Mouse (Mus musculus): ENCODE measurements at regions not wholly inside any gene's neighbourhood (a gene's known extent, or its start where the extent isn't known, plus 50 kb on each side); places are given as distances from the start of the nearest gene placed in this dataset.

DNA sequence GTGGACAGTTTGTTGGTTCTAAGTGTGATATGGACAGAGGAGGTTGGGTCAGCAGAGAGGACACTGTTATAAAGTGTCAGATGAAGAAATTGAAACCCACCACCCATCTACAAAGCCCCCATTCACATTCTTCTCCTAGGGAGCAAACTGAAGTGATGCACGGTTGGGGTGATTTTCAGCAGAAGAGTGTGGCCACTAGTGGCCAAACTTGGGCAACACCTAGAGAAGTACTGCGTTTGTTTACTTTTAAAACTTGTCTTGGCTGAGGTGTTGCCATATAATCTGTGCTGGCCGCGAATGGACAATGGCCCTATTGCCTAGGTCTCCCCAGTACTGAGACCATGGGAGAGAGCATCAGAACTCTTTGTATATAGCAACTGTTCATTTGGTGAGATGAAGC, 150.8 kb upstream of the Cox10 start:
- Histone ChIP-seq H3K4me3 (no peak overlapping the region), H3K27me3 (replicated peaks) (peaks cover 4% of the 10 kb centered on the region; the same call in 1 of the 2 replicates), H3K9ac (no peak overlapping the region), H3K4me1 (no peaks in the 10 kb centered on the region), H3K4me2 (no peak overlapping the region), H3K36me3 (no peaks in the 10 kb centered on the region), H3K27ac (replicated peaks) (no peak overlapping the region), H3K9me3 (no peaks in the 10 kb centered on the region)
- ATAC-seq (ENCODE audit: extremely low read depth, insufficient number of reproducible peaks, low FRiP score, low TSS enrichment): no peak
- 65% methylated on average over 4 of the region's 4 CpGs for WGBS

DNA sequence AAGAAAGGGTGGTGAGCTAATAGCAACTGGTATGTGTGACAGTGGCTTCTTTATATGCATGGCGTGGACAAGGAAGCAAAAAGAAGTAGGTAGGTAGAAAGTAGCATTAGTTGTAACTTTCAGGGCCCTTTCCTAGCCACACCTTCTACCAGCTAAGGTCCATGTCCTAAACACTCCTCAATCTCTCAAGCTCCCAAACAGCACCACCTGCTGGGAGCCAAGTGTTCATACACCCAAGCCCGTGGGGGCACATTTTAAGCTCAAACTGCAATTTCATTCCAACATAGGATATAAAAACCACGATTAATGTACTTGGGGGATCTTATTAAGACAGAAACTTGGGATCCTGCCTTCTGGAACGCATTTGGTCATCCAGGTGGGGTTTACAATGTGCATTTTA, 141.6 kb upstream of the Cox10 start:
- Histone ChIP-seq H3K9me3 (peaks cover 5% of the 10 kb centered on the region; the same call in 1 of the 2 replicates), H3K36me3 (no peaks in the 10 kb centered on the region), H3K9ac (no peak overlapping the region), H3K4me2 (no peak overlapping the region), H3K27me3 (replicated peaks) (peaks cover 15% of the 10 kb centered on the region; the same call in 1 of the 2 replicates), H3K4me1 (no peaks in the 10 kb centered on the region), H3K27ac (replicated peaks) (no peak overlapping the region), H3K4me3 (no peak overlapping the region)
- 82% methylated on average over 4 of the region's 4 CpGs for WGBS
- ATAC-seq (ENCODE audit: extremely low read depth, insufficient number of reproducible peaks, low FRiP score, low TSS enrichment): no peak

DNA sequence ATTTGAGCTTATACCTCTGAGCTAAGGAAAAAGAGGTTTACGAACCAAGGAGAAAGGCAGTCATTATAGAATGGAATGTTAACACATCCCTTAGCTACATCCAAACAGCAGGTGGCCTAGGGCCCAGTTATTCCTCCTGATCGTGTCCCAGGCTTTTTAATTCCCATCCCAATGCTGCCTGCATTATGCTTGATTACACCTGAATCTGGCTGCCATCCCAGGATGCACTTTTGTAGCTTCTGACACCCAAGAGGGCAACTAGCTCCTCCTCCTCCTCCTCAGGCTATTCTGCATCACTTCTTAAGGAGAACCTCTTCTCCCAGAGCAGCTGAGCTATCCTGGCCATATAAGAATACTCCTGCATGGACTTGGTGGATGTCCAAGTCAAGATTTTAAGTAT, 137.9 kb upstream of the Cox10 start:
- Histone ChIP-seq H3K4me2 (no peak overlapping the region), H3K9me3 (peaks cover 5% of the 10 kb centered on the region; the same call in 1 of the 2 replicates), H3K4me1 (no peaks in the 10 kb centered on the region), H3K27ac (replicated peaks) (no peak overlapping the region), H3K4me3 (no peak overlapping the region), H3K36me3 (no peaks in the 10 kb centered on the region), H3K9ac (no peak overlapping the region), H3K27me3 (replicated peaks) (peaks cover 15% of the 10 kb centered on the region; the same call in 1 of the 2 replicates)
- no peak for ATAC-seq (ENCODE audit: extremely low read depth, insufficient number of reproducible peaks, low FRiP score, low TSS enrichment)
- WGBS: 75% methylated on average over 2 of the region's 2 CpGs

DNA sequence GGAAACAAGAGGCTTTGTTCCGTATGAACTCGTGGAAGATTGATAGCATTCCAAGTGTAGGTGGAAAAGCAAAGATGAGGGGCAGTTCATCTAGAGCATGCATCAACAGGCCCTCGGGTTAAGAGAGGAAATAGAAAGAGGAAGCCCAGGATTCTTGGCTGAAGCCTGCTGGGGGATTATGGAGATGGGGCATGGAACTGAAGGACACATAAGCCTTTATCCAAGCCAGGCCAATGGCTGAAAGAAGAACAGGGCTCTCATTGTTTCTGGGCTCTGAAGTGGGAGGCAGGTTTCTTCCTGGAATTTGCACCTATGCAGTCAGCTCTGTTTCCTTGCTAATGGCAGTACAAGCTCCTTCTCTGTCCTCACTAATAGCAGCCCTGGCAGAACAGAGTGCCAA, 131.6 kb upstream of the Cox10 start:
- Histone ChIP-seq H3K27ac (replicated peaks) (no peak overlapping the region), H3K36me3 (no peaks in the 10 kb centered on the region), H3K4me3 (no peak overlapping the region), H3K9me3 (no peaks in the 10 kb centered on the region), H3K4me1 (no peaks in the 10 kb centered on the region), H3K27me3 (replicated peaks) (peaks cover 24% of the 10 kb centered on the region), H3K4me2 (no peak overlapping the region), H3K9ac (no peak overlapping the region)
- ATAC-seq (ENCODE audit: extremely low read depth, insufficient number of reproducible peaks, low FRiP score, low TSS enrichment): no peak
- WGBS: 49% methylated on average over 3 of the region's 3 CpGs

DNA sequence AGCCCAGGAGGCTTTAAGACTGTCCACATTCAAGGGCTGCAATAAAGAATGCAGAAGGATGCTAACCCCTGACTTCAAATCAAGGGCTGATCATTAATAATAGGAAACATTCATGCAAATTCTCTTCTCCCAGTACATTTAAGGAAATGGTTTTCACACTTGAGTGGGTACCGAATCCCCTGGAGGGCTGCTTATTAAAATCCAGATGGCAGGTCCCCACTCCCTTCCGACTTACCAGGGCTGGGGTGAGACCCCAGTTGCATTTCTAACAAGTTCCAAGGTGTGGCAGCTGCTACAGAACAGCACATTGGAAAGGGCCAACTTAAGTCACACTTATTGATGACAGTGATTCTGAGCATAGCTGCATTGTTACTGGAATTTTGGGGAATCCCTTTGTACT, 129.0 kb upstream of the Cox10 start:
- no peaks in the 10 kb centered on the region for H3K9me3 ChIP-seq
- no peak overlapping the region for H3K27ac ChIP-seq (replicated peaks)

DNA sequence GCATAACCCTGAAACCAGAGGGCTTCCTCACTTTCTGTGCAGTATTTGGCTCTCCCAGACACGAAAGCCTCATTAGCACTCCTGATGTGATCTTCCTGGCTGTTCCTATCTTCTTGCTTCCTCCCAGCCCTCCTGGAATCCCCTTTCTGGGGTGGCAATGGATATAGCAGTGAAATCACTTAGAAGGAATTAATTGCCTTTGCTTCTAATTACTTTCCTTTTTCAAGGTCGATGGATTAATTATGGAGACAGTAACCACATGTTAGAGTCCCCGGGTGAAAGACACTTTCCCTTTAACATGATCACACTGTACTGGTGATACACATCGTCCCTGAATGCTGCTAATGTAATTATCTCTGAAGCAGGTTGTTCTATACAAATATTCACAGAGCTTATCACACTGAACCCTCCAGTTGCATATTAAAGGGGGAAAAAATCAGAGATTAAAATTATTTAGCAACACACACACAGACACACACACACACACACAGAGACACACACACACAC, 128.1 kb upstream of the Cox10 start:
- WGBS: 55% methylated on average over 4 of the region's 4 CpGs
- H3K4me3 ChIP-seq: no peak overlapping the region
- H3K4me2 ChIP-seq: no peak overlapping the region
- H3K9me3 ChIP-seq: no peaks in the 10 kb centered on the region
- H3K27me3 ChIP-seq (replicated peaks): peaks cover 24% of the 10 kb centered on the region
- no peaks in the 10 kb centered on the region for H3K36me3 ChIP-seq
- no peak for ATAC-seq (ENCODE audit: extremely low read depth, insufficient number of reproducible peaks, low FRiP score, low TSS enrichment)
- peaks cover 12% of the 10 kb centered on the region for H3K4me1 ChIP-seq
- no peak overlapping the region for H3K9ac ChIP-seq
- H3K27ac ChIP-seq (replicated peaks): no peak overlapping the region

More for the DNA sequence above, 129.0 kb upstream of the Cox10 start:
- no peak overlapping the region for H3K4me2 ChIP-seq
- H3K27me3 ChIP-seq (replicated peaks): peaks cover 24% of the 10 kb centered on the region
- no peaks in the 10 kb centered on the region for H3K36me3 ChIP-seq
- no peak overlapping the region for H3K4me3 ChIP-seq
- peaks cover 12% of the 10 kb centered on the region for H3K4me1 ChIP-seq
- WGBS: 82% methylated on average over 2 of the region's 2 CpGs
- no peak overlapping the region for H3K9ac ChIP-seq
- ATAC-seq (ENCODE audit: extremely low read depth, insufficient number of reproducible peaks, low FRiP score, low TSS enrichment): no peak

DNA sequence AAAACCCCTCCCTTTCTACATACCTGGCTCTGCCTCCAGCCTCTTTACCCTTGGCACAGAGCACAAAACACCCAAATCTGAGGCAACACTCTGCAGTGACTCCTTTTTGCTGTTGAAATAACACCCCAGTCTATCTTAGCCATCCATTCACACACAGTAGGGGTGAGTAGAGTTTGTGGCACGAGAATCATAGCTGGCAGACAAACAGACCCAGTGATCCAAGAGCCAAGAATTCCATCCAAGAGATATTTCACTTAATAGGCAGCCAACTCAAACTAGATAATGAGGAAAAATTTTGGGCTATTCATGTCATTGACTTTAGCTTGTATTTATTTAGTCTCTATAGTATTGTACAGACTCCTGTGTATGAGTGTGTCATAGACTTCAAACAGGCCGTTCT, 126.9 kb upstream of the Cox10 start:
- 61% methylated on average over 2 of the region's 2 CpGs for WGBS
- peaks cover 12% of the 10 kb centered on the region for H3K4me1 ChIP-seq
- H3K36me3 ChIP-seq: no peaks in the 10 kb centered on the region
- ATAC-seq (ENCODE audit: extremely low read depth, insufficient number of reproducible peaks, low FRiP score, low TSS enrichment): no peak
- H3K9me3 ChIP-seq: no peaks in the 10 kb centered on the region
- no peak overlapping the region for H3K27ac ChIP-seq (replicated peaks)
- no peak overlapping the region for H3K9ac ChIP-seq
- peaks cover 29% of the 10 kb centered on the region for H3K27me3 ChIP-seq (replicated peaks)
- no peak overlapping the region for H3K4me3 ChIP-seq
- no peak overlapping the region for H3K4me2 ChIP-seq

DNA sequence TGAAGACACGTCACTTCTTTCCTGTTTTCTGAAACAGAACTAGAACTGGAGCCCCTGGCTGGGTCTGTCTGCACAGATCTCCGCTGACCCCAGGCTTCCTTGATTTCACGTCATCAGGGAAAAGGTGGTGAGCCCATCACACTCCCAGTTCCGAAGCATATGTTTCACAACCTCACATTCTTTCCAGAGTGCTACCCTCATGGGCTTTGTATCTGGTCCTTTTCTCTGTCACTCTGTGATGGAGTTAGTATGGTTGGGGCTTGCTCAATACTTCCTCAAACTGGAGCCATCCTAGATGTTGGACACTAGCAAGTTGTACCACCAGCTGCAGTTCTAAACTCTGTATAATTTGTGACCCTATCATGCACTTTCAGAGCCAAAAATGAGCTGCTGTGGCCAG, 125.8 kb upstream of the Cox10 start:
- peaks cover 12% of the 10 kb centered on the region for H3K4me1 ChIP-seq
- H3K4me2 ChIP-seq: no peak overlapping the region
- H3K4me3 ChIP-seq: no peak overlapping the region
- no peak overlapping the region for H3K27ac ChIP-seq (replicated peaks)
- H3K9ac ChIP-seq: no peak overlapping the region
- ATAC-seq (ENCODE audit: extremely low read depth, insufficient number of reproducible peaks, low FRiP score, low TSS enrichment): no peak
- peaks cover 36% of the 10 kb centered on the region for H3K27me3 ChIP-seq (replicated peaks)
- WGBS: 52% methylated on average over 4 of the region's 4 CpGs
- H3K9me3 ChIP-seq: no peaks in the 10 kb centered on the region
- H3K36me3 ChIP-seq: no peaks in the 10 kb centered on the region

DNA sequence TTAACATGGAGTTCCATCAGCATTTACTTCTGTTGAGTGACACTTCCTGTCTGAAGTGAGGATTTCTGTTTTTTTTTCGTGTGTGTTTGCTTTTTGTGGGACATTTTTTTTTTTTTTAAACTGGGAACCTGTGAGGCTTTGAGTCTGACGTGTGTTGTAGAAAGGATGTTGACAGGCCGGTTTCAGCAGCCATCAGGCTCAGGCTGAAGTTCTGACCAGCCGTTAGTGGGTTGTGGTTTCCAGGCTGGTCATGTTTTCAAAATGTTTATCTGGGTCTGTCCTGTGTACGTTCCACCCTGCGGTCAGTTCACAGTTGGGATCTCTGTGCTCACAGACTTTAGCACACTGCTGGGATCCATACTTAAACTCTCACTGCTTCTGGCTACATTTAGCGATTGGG, 125.0 kb upstream of the Cox10 start:
- Histone ChIP-seq H3K4me3 (no peak overlapping the region), H3K27ac (replicated peaks) (no peak overlapping the region), H3K9me3 (no peaks in the 10 kb centered on the region), H3K27me3 (replicated peaks) (peaks cover 39% of the 10 kb centered on the region), H3K36me3 (no peaks in the 10 kb centered on the region), H3K9ac (no peak overlapping the region), H3K4me2 (no peak overlapping the region), H3K4me1 (peaks cover 12% of the 10 kb centered on the region)
- no peak for ATAC-seq (ENCODE audit: extremely low read depth, insufficient number of reproducible peaks, low FRiP score, low TSS enrichment)
- WGBS: 15% methylated on average over 7 of the region's 7 CpGs

DNA sequence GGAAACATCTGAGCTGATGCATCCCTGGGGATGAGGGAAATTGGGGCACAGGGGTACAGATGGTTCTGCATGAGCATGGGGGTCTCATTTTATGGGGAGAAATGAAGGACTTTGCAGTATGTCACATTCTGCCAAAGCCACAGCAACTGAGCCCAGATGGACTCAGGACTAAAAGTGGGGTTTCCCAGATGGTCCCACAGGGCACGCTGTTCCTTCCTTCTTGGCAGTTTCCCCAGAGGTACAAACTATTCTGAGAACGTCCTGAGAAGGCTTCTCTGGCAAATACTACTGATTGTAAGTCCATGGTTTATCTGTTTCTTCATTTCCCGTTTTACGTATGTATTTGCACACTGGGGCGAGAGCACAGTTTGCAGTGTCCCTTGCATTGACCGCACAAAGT, 121.6 kb upstream of the Cox10 start:
- no peaks in the 10 kb centered on the region for H3K36me3 ChIP-seq
- no peaks in the 10 kb centered on the region for H3K9me3 ChIP-seq
- H3K9ac ChIP-seq: no peak overlapping the region
- no peak overlapping the region for H3K4me2 ChIP-seq
- H3K4me1 ChIP-seq: peaks cover 12% of the 10 kb centered on the region
- no peak overlapping the region for H3K4me3 ChIP-seq
- 79% methylated on average over 6 of the region's 6 CpGs for WGBS
- no peak overlapping the region for H3K27ac ChIP-seq (replicated peaks)
- no peak for ATAC-seq (ENCODE audit: extremely low read depth, insufficient number of reproducible peaks, low FRiP score, low TSS enrichment)
- H3K27me3 ChIP-seq (replicated peaks): peaks cover 38% of the 10 kb centered on the region

DNA sequence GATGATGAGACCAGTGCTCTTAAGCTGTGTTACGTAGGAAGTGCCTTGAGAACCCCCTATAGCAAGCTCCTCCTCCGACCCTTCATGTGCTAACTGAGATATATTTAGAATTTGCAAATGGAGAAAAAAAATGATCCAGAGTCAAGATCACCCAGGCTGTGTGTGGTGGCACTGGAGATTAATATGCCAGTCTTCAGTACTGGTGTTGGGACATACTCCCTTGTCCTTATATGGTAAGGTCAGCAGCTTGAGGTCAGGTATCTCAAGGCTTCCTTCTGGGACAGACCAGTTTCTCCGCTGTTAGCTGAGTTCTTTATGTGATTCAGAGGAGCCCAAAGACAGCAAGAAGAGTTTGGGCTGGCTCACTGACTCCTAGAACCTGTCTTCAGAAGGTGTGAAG, 116.0 kb upstream of the Cox10 start:
- no peaks in the 10 kb centered on the region for H3K9me3 ChIP-seq
- no peak overlapping the region for H3K4me3 ChIP-seq
- WGBS: 64% methylated on average over 3 of the region's 3 CpGs
- no peak for ATAC-seq (ENCODE audit: extremely low read depth, insufficient number of reproducible peaks, low FRiP score, low TSS enrichment)
- H3K4me1 ChIP-seq: 0 out of 2 replicates have a peak, but pooled peaks cover 4% of the 10 kb centered on the region
- no peak overlapping the region for H3K27ac ChIP-seq (replicated peaks)
- peaks cover 23% of the 10 kb centered on the region for H3K27me3 ChIP-seq (replicated peaks)
- no peak overlapping the region for H3K9ac ChIP-seq
- no peak overlapping the region for H3K4me2 ChIP-seq
- no peaks in the 10 kb centered on the region for H3K36me3 ChIP-seq

DNA sequence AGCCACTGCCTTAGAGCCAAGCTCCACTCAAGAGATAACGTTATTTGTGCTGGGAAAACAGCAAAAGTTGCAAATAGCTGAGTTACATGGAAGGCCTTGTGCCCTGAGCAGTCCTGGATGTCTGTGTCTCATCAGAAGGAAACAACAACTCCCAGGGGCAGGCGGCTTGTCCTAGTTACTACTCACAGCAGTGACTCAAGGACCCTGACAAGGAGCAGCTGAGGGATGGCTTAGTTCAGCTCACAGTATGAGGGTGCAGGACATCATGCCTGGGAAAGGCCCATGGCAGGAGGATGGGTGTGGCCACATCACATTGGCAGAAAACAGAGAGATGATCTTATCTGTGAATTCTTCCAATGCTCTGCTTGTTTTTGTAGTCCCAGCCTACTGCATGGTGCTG, 109.4 kb upstream of the Cox10 start:
- H3K4me3 ChIP-seq: no peak overlapping the region
- no peaks in the 10 kb centered on the region for H3K4me1 ChIP-seq
- ATAC-seq (ENCODE audit: extremely low read depth, insufficient number of reproducible peaks, low FRiP score, low TSS enrichment): no peak
- no peak overlapping the region for H3K4me2 ChIP-seq
- H3K27me3 ChIP-seq (replicated peaks): no peaks in the 10 kb centered on the region
- WGBS: 51% methylated on average over 2 of the region's 2 CpGs
- H3K9ac ChIP-seq: no peak overlapping the region
- no peaks in the 10 kb centered on the region for H3K36me3 ChIP-seq
- H3K9me3 ChIP-seq: no peaks in the 10 kb centered on the region
- H3K27ac ChIP-seq (replicated peaks): no peak overlapping the region

All from heart, embryonic 13.5 days (tissue).